Mouse (Mus musculus): Measurements from ENCODE around the gene Kcnj16. TPM values are rescaled to one million over a fixed set of nuclear protein-coding genes. Genes with fewer than 3 reads are reported as not detected.

Kcnj16 gene
- total and polyA plus RNA-seq, 3 experiments, result not detected

DNA sequence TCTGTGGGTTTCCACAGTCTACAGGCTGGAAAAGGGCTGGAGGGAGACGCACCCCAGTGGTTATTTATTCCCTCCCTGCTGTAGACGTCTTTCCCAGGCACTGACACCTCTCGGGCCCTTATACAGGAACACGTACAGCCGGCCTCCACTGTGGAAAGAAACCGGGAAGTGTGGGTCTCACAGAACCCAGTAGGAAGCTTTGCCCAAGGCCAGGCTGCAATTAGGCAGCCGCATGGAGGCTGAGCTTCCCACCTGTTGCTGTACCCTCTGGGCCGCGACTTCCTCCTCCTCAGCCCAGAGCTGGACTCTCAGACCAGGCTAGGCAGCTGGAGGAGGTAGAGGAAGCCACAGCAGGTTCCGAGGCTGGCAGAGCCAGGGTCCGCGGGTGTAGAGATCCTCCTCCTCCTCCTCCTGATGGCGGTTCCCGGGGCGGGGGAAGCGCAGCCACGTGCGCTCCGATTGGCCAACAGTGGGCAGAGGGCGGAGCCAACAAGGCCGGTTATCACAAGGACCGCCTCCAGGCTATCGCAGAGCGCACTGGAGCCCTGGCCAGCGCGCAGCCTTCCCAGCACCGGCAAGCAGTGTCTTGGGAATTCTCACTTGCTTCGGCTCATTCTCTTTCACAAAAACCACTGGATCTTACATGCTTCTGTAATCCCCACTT is 97.9 kb downstream of the Kcnj16 start, which contains the start of gene Kcnj2:
TSS of gene Kcnj2 (plus strand) at position 530 of the 664 bp plus-strand sequence.
- no peak for DNase-seq (ENCODE audit: low read depth, low spot score)
- H3K27ac ChIP-seq (ENCODE audit: control insufficient read depth, low read depth, low read length), result no peak within 1 kb of the TSS

DNA sequence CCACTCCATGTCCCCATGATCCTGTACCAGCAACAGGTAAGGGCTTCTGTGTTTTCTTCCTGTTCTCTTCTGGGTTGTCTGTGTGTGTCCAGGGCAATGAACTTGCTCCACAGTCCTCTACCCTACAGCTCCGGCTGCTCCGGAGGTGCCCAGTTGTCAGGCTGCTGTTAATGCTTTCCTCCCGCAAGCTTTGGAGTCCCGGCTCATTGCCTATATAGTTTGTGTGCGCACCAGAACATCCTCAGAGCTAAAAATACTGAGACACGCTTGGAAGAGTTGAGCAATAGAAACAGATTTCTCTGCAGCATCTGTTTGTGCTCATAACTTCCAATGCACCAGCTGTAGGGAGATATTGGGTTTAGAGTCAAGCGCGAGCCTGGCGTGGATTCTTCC is 98.5 kb downstream of the Kcnj16 start:
- TF ChIP-seq KAT2A (conservative IDR thresholded peaks at IDR 0.05; ENCODE audit: low read depth, low read length) (no peak), POLR2AphosphoS5 (IDR thresholded peaks at IDR 0.05; ENCODE audit: borderline replicate concordance, low read depth, low read length) (no peak), NELFE (IDR thresholded peaks at IDR 0.05; ENCODE audit: low read depth, low read length) (no peak), ETS1 (IDR thresholded peaks at IDR 0.05; ENCODE audit: low read depth, low read length) (no peak), MAZ (IDR thresholded peaks at IDR 0.05; ENCODE audit: low read depth, low read length) (no peak), CHD1 (IDR thresholded peaks at IDR 0.05; ENCODE audit: low read depth, low read length) (no peak), RAD21 (IDR thresholded peaks at IDR 0.05; ENCODE audit: low read depth, low read length) (no peak)
- Histone ChIP-seq H3K27me3 (ENCODE audit: control insufficient read depth in 1 of 2, insufficient read depth in 2 of 2, low read length in 2 of 2) (no peaks in the 10 kb centered on the region), H3K36me3 (ENCODE audit: control insufficient read depth in 1 of 2, insufficient read depth in 2 of 2, low read length in 2 of 2) (no peaks in the 10 kb centered on the region), H3K9me3 (replicated peaks; ENCODE audit: insufficient read depth, low read length) (no peaks in the 10 kb centered on the region), H3K4me1 (ENCODE audit: control insufficient read depth in 1 of 2, insufficient read depth in 2 of 2, low read length in 2 of 2) (no peaks in the 10 kb centered on the region), H3K79me2 (ENCODE audit: control insufficient read depth, insufficient read depth, low read length, poor library complexity) (no peaks in the 10 kb centered on the region), H3K27ac (ENCODE audit: control insufficient read depth, low read depth, low read length) (no peak overlapping the region), H3K4me3 (ENCODE audit: control insufficient read depth in 1 of 2, insufficient read depth in 1 of 2, low read depth in 2 of 2, low read length in 2 of 2) (no peak overlapping the region), H3K9ac (ENCODE audit: control insufficient read depth, low read depth, low read length, poor library complexity, severe bottlenecking) (no peak overlapping the region)
- DNase-seq (ENCODE audit: low read depth, low spot score), result no peak

More for the DNA sequence above, 97.9 kb downstream of the Kcnj16 start, which contains the start of gene Kcnj2:
- no peaks in the 10 kb centered on the region for H3K36me3 ChIP-seq (ENCODE audit: control insufficient read depth in 1 of 2, insufficient read depth in 2 of 2, low read length in 2 of 2)
- no peak within 1 kb of the TSS for H3K9ac ChIP-seq (ENCODE audit: control insufficient read depth, low read depth, low read length, poor library complexity, severe bottlenecking)
- no peak within 1 kb of the TSS for H3K4me3 ChIP-seq (ENCODE audit: control insufficient read depth in 1 of 2, insufficient read depth in 1 of 2, low read depth in 2 of 2, low read length in 2 of 2)
- no peaks in the 10 kb centered on the region for H3K9me3 ChIP-seq (replicated peaks; ENCODE audit: insufficient read depth, low read length)
- no peaks in the 10 kb centered on the region for H3K27me3 ChIP-seq (ENCODE audit: control insufficient read depth in 1 of 2, insufficient read depth in 2 of 2, low read length in 2 of 2)
- TF ChIP-seq GABPA (IDR thresholded peaks at IDR 0.05; ENCODE audit: low read depth, low read length) (no peak), GATA1 (IDR thresholded peaks at IDR 0.05; ENCODE audit: low read depth, low read length) (no peak), CHD2 (IDR thresholded peaks at IDR 0.05; ENCODE audit: low read length) (no peak)
- H3K4me1 ChIP-seq (ENCODE audit: control insufficient read depth in 1 of 2, insufficient read depth in 2 of 2, low read length in 2 of 2), result no peaks in the 10 kb centered on the region
- H3K79me2 ChIP-seq (ENCODE audit: control insufficient read depth, insufficient read depth, low read length, poor library complexity), result no peaks in the 10 kb centered on the region

DNA sequence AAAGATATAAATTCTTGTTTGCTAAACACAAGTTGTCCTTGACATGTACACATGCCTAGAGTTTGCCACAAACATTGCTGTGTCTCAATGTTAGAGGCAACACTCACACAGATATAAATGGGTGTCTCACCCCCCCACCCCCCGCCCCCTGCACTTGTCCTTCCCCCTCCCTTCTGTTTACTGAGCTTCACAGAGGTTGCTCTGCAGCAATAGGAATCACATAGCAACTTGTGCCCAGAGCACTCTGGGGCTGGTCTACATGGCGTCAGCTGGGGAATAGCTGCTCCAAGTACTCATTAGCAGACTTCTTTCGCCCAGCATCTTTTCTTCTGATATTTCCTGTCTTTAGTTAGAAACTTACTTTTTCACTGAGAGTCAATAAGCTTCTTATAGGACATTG is 100.0 kb downstream of the Kcnj16 start:
- Histone ChIP-seq H3K36me3 (ENCODE audit: control insufficient read depth in 1 of 2, insufficient read depth in 2 of 2, low read length in 2 of 2) (no peaks in the 10 kb centered on the region), H3K4me1 (ENCODE audit: control insufficient read depth in 1 of 2, insufficient read depth in 2 of 2, low read length in 2 of 2) (no peaks in the 10 kb centered on the region), H3K4me3 (ENCODE audit: control insufficient read depth in 1 of 2, insufficient read depth in 1 of 2, low read depth in 2 of 2, low read length in 2 of 2) (no peak overlapping the region), H3K79me2 (ENCODE audit: control insufficient read depth, insufficient read depth, low read length, poor library complexity) (no peaks in the 10 kb centered on the region), H3K27ac (ENCODE audit: control insufficient read depth, low read depth, low read length) (no peak overlapping the region), H3K9me3 (replicated peaks; ENCODE audit: insufficient read depth, low read length) (no peaks in the 10 kb centered on the region), H3K27me3 (ENCODE audit: control insufficient read depth in 1 of 2, insufficient read depth in 2 of 2, low read length in 2 of 2) (no peaks in the 10 kb centered on the region), H3K9ac (ENCODE audit: control insufficient read depth, low read depth, low read length, poor library complexity, severe bottlenecking) (no peak overlapping the region)
- DNase-seq (ENCODE audit: low read depth, low spot score), result no peak
- TF ChIP-seq HCFC1 (IDR thresholded peaks at IDR 0.05; ENCODE audit: low read depth, low read length) (no peak), GATA1 (IDR thresholded peaks at IDR 0.05; ENCODE audit: low read depth, low read length) (no peak), TCF12 (IDR thresholded peaks at IDR 0.05; ENCODE audit: low read depth, low read length) (no peak), ZMIZ1 (IDR thresholded peaks at IDR 0.05; ENCODE audit: low read depth, low read length) (no peak), CHD1 (IDR thresholded peaks at IDR 0.05; ENCODE audit: low read depth, low read length) (no peak), ZKSCAN1 (IDR thresholded peaks at IDR 0.05; ENCODE audit: low read depth, low read length) (no peak), POLR2A (IDR thresholded peaks at IDR 0.05; ENCODE audit: control insufficient read depth in 1 of 2, insufficient read depth in 1 of 2, low read depth in 1 of 2, low read length in 2 of 2, poor library complexity in 1 of 2) (no peak), POLR2AphosphoS2 (IDR thresholded peaks at IDR 0.05; ENCODE audit: low read length) (no peak), BHLHE40 (IDR thresholded peaks at IDR 0.05; ENCODE audit: borderline replicate concordance, low read depth, low read length) (no peak), CTCF (IDR thresholded peaks at IDR 0.05 in 2 of 3, conservative IDR thresholded peaks at IDR 0.05 in 1 of 3; ENCODE audit: control insufficient read depth in 1 of 3, insufficient read depth in 1 of 3, low read depth in 2 of 3, low read length in 3 of 3, poor library complexity in 1 of 3, severe bottlenecking in 1 of 3) (no peak), ETS1 (IDR thresholded peaks at IDR 0.05; ENCODE audit: low read depth, low read length) (no peak), USF1 (IDR thresholded peaks at IDR 0.05; ENCODE audit: low read depth, low read length) (no peak), KAT2A (conservative IDR thresholded peaks at IDR 0.05; ENCODE audit: low read depth, low read length) (no peak), MAFK (IDR thresholded peaks at IDR 0.05; ENCODE audit: borderline replicate concordance, low read depth, low read length) (no peak), NELFE (IDR thresholded peaks at IDR 0.05; ENCODE audit: low read depth, low read length) (no peak), TAL1 (IDR thresholded peaks at IDR 0.05; ENCODE audit: low read length) (no peak)
